Mouse (Mus musculus) ovary, adult 18-20 months (tissue): Measurements from ENCODE around the gene Scnm1.

Experiments
- DNase-seq: peaks from one replicate; pipeline ENCODE4 v3.0.0; 2022; ENCODE audit warnings: low spot score, mixed read lengths

The Scnm1 gene

GRCm38 (mm10) chr3:95133680-95134101 lies at the start of gene Scnm1, which contains the start of gene Lysmd1:
Gene Scnm1 (minus strand): TSS chr3:95134011.
Gene Lysmd1 (plus strand): TSS chr3:95134088.
- peak; percentile 89 for DNase-seq

GRCm38 (mm10) chr3:95181841-95182240 lies 48.0 kb upstream of the Scnm1 start:
- no peak for DNase-seq

GRCm38 (mm10) chr3:95179890-95180289 lies 46.1 kb upstream of the Scnm1 start:
- peak; percentile 53 for DNase-seq

GRCm38 (mm10) chr3:95178948-95179347 lies 45.1 kb upstream of the Scnm1 start:
- DNase-seq = no peak

GRCm38 (mm10) chr3:95177583-95177982 lies 43.8 kb upstream of the Scnm1 start:
- no peak for DNase-seq

GRCm38 (mm10) chr3:95176500-95176899 lies 42.7 kb upstream of the Scnm1 start:
- DNase-seq = no peak

- peak; percentile 58 for DNase-seq
These were observed 40.3 kb upstream of the Scnm1 start for GRCm38 (mm10) chr3:95174011-95174592.

GRCm38 (mm10) chr3:95173256-95173949 lies 39.6 kb upstream of the Scnm1 start:
- DNase-seq = no peak

- DNase-seq = no peak
These were observed 38.9 kb upstream of the Scnm1 start for GRCm38 (mm10) chr3:95172526-95173255.

- no peak for DNase-seq
These were observed 37.3 kb upstream of the Scnm1 start for GRCm38 (mm10) chr3:95171105-95171504.

- DNase-seq = no peak
These were observed 36.2 kb upstream of the Scnm1 start for GRCm38 (mm10) chr3:95169996-95170395.

- DNase-seq = no peak
These were observed 31.0 kb upstream of the Scnm1 start for GRCm38 (mm10) chr3:95164840-95165239.

- DNase-seq = no peak
These were observed 30.4 kb upstream of the Scnm1 start for GRCm38 (mm10) chr3:95164256-95164550.

- no peak for DNase-seq
These were observed 29.8 kb upstream of the Scnm1 start for GRCm38 (mm10) chr3:95163419-95164255.

- no peak for DNase-seq
These were observed 28.5 kb upstream of the Scnm1 start for GRCm38 (mm10) chr3:95162345-95162628.

GRCm38 (mm10) chr3:95161618-95162344 lies 28.0 kb upstream of the Scnm1 start:
- no peak for DNase-seq

- no peak for DNase-seq
These were observed 27.3 kb upstream of the Scnm1 start for GRCm38 (mm10) chr3:95161041-95161551.

- peak; percentile 88 for DNase-seq
These were observed 26.5 kb upstream of the Scnm1 start, which contains the start of gene Sema6c for GRCm38 (mm10) chr3:95159987-95160963. Gene Sema6c (plus strand): TSS chr3:95160457.

GRCm38 (mm10) chr3:95159511-95159986 lies 25.7 kb upstream of the Scnm1 start:
- no peak for DNase-seq

GRCm38 (mm10) chr3:95153874-95154273 lies 20.1 kb upstream of the Scnm1 start:
- DNase-seq = no peak
